Mouse (Mus musculus) myocyte (in vitro differentiated cells): Measurements from ENCODE around the gene Casp7. TPM values are rescaled to one million over a fixed set of nuclear protein-coding genes. Genes with fewer than 3 reads are reported as not detected.
A peak's percentile ranks its signal among the peaks of the same experiment; 100 is the strongest.

ENCODE experiments used
- H3K27me3 ChIP-seq: one replicate; pipeline ENCODE4 v1.6.1; 2011; ENCODE audit not compliant: control insufficient read depth, insufficient read depth, insufficient read length
- H3K36me3 ChIP-seq: one replicate; pipeline ENCODE4 v1.6.1; 2011; ENCODE audit not compliant: control insufficient read depth, insufficient read depth
- H3K4me2 ChIP-seq: one replicate; pipeline ENCODE4 v1.6.1; 2011; ENCODE audit warnings: low read depth, control low read depth
- H3K4me3 ChIP-seq: one replicate; pipeline ENCODE4 v1.5.1; 2011; ENCODE audit warnings: mild to moderate bottlenecking, control low read depth, moderate library complexity
- H3K79me2 ChIP-seq: one replicate; pipeline ENCODE4 v1.6.1; 2011; ENCODE audit not compliant: control insufficient read depth, insufficient read depth
- H3ac ChIP-seq: one replicate; pipeline ENCODE4 v1.6.1; 2011; ENCODE audit not compliant: control insufficient read depth, insufficient read length
- CEBPB ChIP-seq: IDR thresholded peaks from 2 replicates; pipeline ENCODE4 v1.6.1; 2011; ENCODE audit warnings: mild to moderate bottlenecking, moderate library complexity; ENCODE audit not compliant: poor library complexity, insufficient read depth, severe bottlenecking
- E2F4 ChIP-seq: IDR thresholded peaks from one replicate; pipeline ENCODE4 v1.6.1; 2011; ENCODE audit warnings: mild to moderate bottlenecking, control low read depth, moderate library complexity; ENCODE audit not compliant: insufficient read depth
- MAX ChIP-seq: IDR thresholded peaks from one replicate; pipeline ENCODE4 v1.6.1; 2011; ENCODE audit warnings: low read depth, mild to moderate bottlenecking, control low read depth
- MYOD1 ChIP-seq, 3 experiments: IDR thresholded peaks; one replicate each; pipeline ENCODE4 v1.6.1; 2011; ENCODE audit warnings: control low read depth in 2 of 3, low read depth in 2 of 3, mild to moderate bottlenecking in 2 of 3, moderate library complexity in 1 of 3; ENCODE audit not compliant: insufficient read length in 2 of 3, control insufficient read depth in 1 of 3
- MYOG ChIP-seq, 3 experiments: IDR thresholded peaks; one replicate each; pipeline ENCODE4 v1.6.1; 2011; ENCODE audit warnings: control low read depth in 2 of 3, low read depth in 2 of 3, mild to moderate bottlenecking in 2 of 3; ENCODE audit not compliant: insufficient read length in 2 of 3, control insufficient read depth in 1 of 3, insufficient read depth in 1 of 3
- POLR2A ChIP-seq: IDR thresholded peaks from one replicate; pipeline ENCODE4 v1.6.1; 2011; ENCODE audit warnings: low read depth, mild to moderate bottlenecking, control low read depth, moderate library complexity; ENCODE audit not compliant: insufficient read length
- POLR2AphosphoS2 ChIP-seq: IDR thresholded peaks from one replicate; pipeline ENCODE4 v1.6.1; 2011; ENCODE audit warnings: low read depth, control low read depth; ENCODE audit not compliant: insufficient read length
- REST ChIP-seq: IDR thresholded peaks from one replicate; pipeline ENCODE4 v1.6.1; 2011; ENCODE audit warnings: mild to moderate bottlenecking, control low read depth, moderate library complexity; ENCODE audit not compliant: insufficient read depth, insufficient read length
- SRF ChIP-seq: IDR thresholded peaks from one replicate; pipeline ENCODE4 v1.6.1; 2011; ENCODE audit warnings: low read depth; ENCODE audit not compliant: control insufficient read depth, insufficient read length
- TCF12 ChIP-seq: IDR thresholded peaks from one replicate; pipeline ENCODE4 v1.6.1; 2011; ENCODE audit warnings: mild to moderate bottlenecking, control low read depth; ENCODE audit not compliant: poor library complexity, insufficient read depth, severe bottlenecking
- TCF3 ChIP-seq: IDR thresholded peaks from one replicate; pipeline ENCODE4 v1.6.1; 2011; ENCODE audit warnings: low read depth, control low read depth; ENCODE audit not compliant: insufficient read length
- USF1 ChIP-seq: IDR thresholded peaks from one replicate; pipeline ENCODE4 v1.6.1; 2011; ENCODE audit warnings: low read depth, mild to moderate bottlenecking, control low read depth, moderate library complexity
- polyA plus RNA-seq: library from polyadenylated mRNA; unstranded; fragments of >200 nt; fragmentation: generic; extraction: Trizol; gene quantifications from one replicate; pipeline ENCODE4 v1.2.1, GENCODE M21; 2012; ENCODE audit warnings: missing spikeins

Gene Casp7
- polyA plus RNA-seq, 1 experiment: 6.6 TPM

GRCm38 (mm10) chr19:56374011-56374410 is 22.9 kb upstream of the Casp7 start:
- Histone ChIP-seq H3K4me3 (no peak overlapping the region), H3ac (no peak overlapping the region), H3K4me2 (peak overlapping the region; percentile 30), H3K27me3 (no peaks in the 10 kb centered on the region), H3K79me2 (no peaks in the 10 kb centered on the region), H3K36me3 (no peaks in the 10 kb centered on the region)
- TF ChIP-seq TCF12 (peak; percentile 70), MYOD1 (IDR thresholded peaks at IDR 0.05; ENCODE audit: control insufficient read depth in 1 of 3, insufficient read length in 2 of 3, low read depth in 2 of 3) (peak; percentile 57 to 97 (median 97)), POLR2AphosphoS2 (no peak), E2F4 (no peak), CEBPB (no peak), USF1 (no peak), MAX (peak; percentile 60), SRF (no peak), REST (peak; percentile 87), TCF3 (peak; percentile 73), POLR2A (no peak), MYOG (IDR thresholded peaks at IDR 0.05; ENCODE audit: control insufficient read depth in 1 of 3, insufficient read depth in 1 of 3, insufficient read length in 2 of 3, low read depth in 2 of 3) (peak; percentile 90 to 95 (median 93))

- Histone ChIP-seq H3K4me2 (no peak overlapping the region), H3K4me3 (no peak overlapping the region), H3K27me3 (no peaks in the 10 kb centered on the region), H3K36me3 (no peaks in the 10 kb centered on the region), H3ac (no peak overlapping the region), H3K79me2 (no peaks in the 10 kb centered on the region)
- TF ChIP-seq POLR2A: no peak
- TF ChIP-seq POLR2AphosphoS2: no peak
- no peak for TF ChIP-seq E2F4
- no peak for TF ChIP-seq TCF3
These were observed 18.9 kb upstream of the Casp7 start for GRCm38 (mm10) chr19:56378007-56378406.

- H3K4me3 ChIP-seq: no peak overlapping the region
- no peak overlapping the region for H3K4me2 ChIP-seq
- no peak overlapping the region for H3ac ChIP-seq
- no peaks in the 10 kb centered on the region for H3K27me3 ChIP-seq
- no peaks in the 10 kb centered on the region for H3K79me2 ChIP-seq
- H3K36me3 ChIP-seq: no peaks in the 10 kb centered on the region
- TF ChIP-seq MYOD1 (IDR thresholded peaks at IDR 0.05; ENCODE audit: control insufficient read depth in 1 of 3, insufficient read length in 2 of 3, low read depth in 2 of 3) (no peak), MAX (no peak), POLR2AphosphoS2 (no peak), TCF3 (no peak), REST (no peak), USF1 (no peak), TCF12 (no peak), MYOG (IDR thresholded peaks at IDR 0.05; ENCODE audit: control insufficient read depth in 1 of 3, insufficient read depth in 1 of 3, insufficient read length in 2 of 3, low read depth in 2 of 3) (no peak), CEBPB (no peak)
These were observed 18.3 kb upstream of the Casp7 start for GRCm38 (mm10) chr19:56378554-56379172.

- H3K36me3 ChIP-seq: no peaks in the 10 kb centered on the region
- no peak overlapping the region for H3K4me3 ChIP-seq
- TF ChIP-seq MYOG (IDR thresholded peaks at IDR 0.05; ENCODE audit: control insufficient read depth in 1 of 3, insufficient read depth in 1 of 3, insufficient read length in 2 of 3, low read depth in 2 of 3) (peak in 1 of 3 experiments; percentile 13), POLR2AphosphoS2 (no peak), TCF12 (no peak), REST (no peak), MAX (no peak), MYOD1 (IDR thresholded peaks at IDR 0.05; ENCODE audit: control insufficient read depth in 1 of 3, insufficient read length in 2 of 3, low read depth in 2 of 3) (peak in 1 of 3 experiments; percentile 58), TCF3 (no peak), POLR2A (no peak), CEBPB (no peak), E2F4 (no peak), USF1 (no peak), SRF (no peak)
- H3ac ChIP-seq: no peak overlapping the region
- H3K4me2 ChIP-seq: no peak overlapping the region
- H3K79me2 ChIP-seq: no peaks in the 10 kb centered on the region
- H3K27me3 ChIP-seq: no peaks in the 10 kb centered on the region
These were observed 16.6 kb upstream of the Casp7 start for GRCm38 (mm10) chr19:56380341-56380740.

- H3ac ChIP-seq: no peak overlapping the region
These were observed 15.5 kb upstream of the Casp7 start for GRCm38 (mm10) chr19:56381407-56381806.

More at GRCm38 (mm10) chr19:56381407-56381806, 15.5 kb upstream of the Casp7 start:
- no peaks in the 10 kb centered on the region for H3K27me3 ChIP-seq
- no peaks in the 10 kb centered on the region for H3K36me3 ChIP-seq
- TF ChIP-seq REST (no peak), POLR2A (no peak), E2F4 (no peak), TCF3 (no peak), USF1 (no peak), POLR2AphosphoS2 (no peak), SRF (no peak), TCF12 (no peak), MAX (no peak), MYOD1 (IDR thresholded peaks at IDR 0.05; ENCODE audit: control insufficient read depth in 1 of 3, insufficient read length in 2 of 3, low read depth in 2 of 3) (no peak), CEBPB (no peak), MYOG (IDR thresholded peaks at IDR 0.05; ENCODE audit: control insufficient read depth in 1 of 3, insufficient read depth in 1 of 3, insufficient read length in 2 of 3, low read depth in 2 of 3) (no peak)
- no peak overlapping the region for H3K4me3 ChIP-seq
- H3K4me2 ChIP-seq: no peak overlapping the region
- H3K79me2 ChIP-seq: no peaks in the 10 kb centered on the region
